Mouse (Mus musculus) MEL (cell line): ENCODE data around the gene Dhrs1. TPM values are rescaled to one million over a fixed set of nuclear protein-coding genes. Genes with fewer than 3 reads are reported as not detected.
A peak's percentile ranks its signal among the peaks of the same experiment; 100 is the strongest.

Experiments
- DNase-seq: peaks from one replicate; pipeline ENCODE4 v3.0.0; 2011; ENCODE audit warnings: low read depth, low spot score
- H3K27ac ChIP-seq: 2 replicates; pipeline ENCODE4 v1.5.1; 2012; ENCODE audit warnings: low read depth, mild to moderate bottlenecking, control low read depth, low read length, moderate library complexity; ENCODE audit not compliant: control insufficient read depth
- H3K27me3 ChIP-seq, 2 experiments: fragments of 150-350 bp in 1 of 2; sonication (generic) in 1 of 2; 2 replicates each; pipeline ENCODE4 v1.6.1; 2012; ENCODE audit warnings: low read length in 2 of 2, mild to moderate bottlenecking in 2 of 2, improper control_type of control experiment in 1 of 2, moderate library complexity in 1 of 2; ENCODE audit not compliant: insufficient read depth in 2 of 2, control insufficient read depth in 1 of 2
- H3K36me3 ChIP-seq, 2 experiments: 2 replicates each; pipeline ENCODE4 v1.6.1; 2012 to 2014; ENCODE audit warnings: low read length in 2 of 2, improper control_type of control experiment in 1 of 2, inconsistent platforms in 1 of 2, mild to moderate bottlenecking in 1 of 2; ENCODE audit not compliant: insufficient read depth in 2 of 2, control insufficient read depth in 1 of 2
- H3K4me1 ChIP-seq, 2 experiments: fragments of 150-350 bp in 1 of 2; sonication (generic) in 1 of 2; 2 replicates each; pipeline ENCODE4 v1.6.1; 2012; ENCODE audit warnings: low read length in 2 of 2, improper control_type of control experiment in 1 of 2, mild to moderate bottlenecking in 1 of 2; ENCODE audit not compliant: insufficient read depth in 2 of 2, control insufficient read depth in 1 of 2
- H3K4me3 ChIP-seq, 2 experiments: fragments of 150-350 bp in 1 of 2; sonication (generic) in 1 of 2; 2 replicates each; pipeline ENCODE4 v1.5.1; 2012; ENCODE audit warnings: low read depth in 2 of 2, low read length in 2 of 2, mild to moderate bottlenecking in 2 of 2, moderate library complexity in 2 of 2, control low read depth in 1 of 2, improper control_type of control experiment in 1 of 2; ENCODE audit not compliant: control insufficient read depth in 1 of 2, insufficient read depth in 1 of 2
- H3K79me2 ChIP-seq: 2 replicates; pipeline ENCODE4 v1.6.1; 2012; ENCODE audit warnings: mild to moderate bottlenecking, low read length, moderate library complexity; ENCODE audit not compliant: control insufficient read depth, poor library complexity, insufficient read depth
- H3K9ac ChIP-seq: 2 replicates; pipeline ENCODE4 v1.6.1; 2012; ENCODE audit warnings: low read depth, mild to moderate bottlenecking, control low read depth, low read length, moderate library complexity; ENCODE audit not compliant: control insufficient read depth, poor library complexity, severe bottlenecking
- H3K9me3 ChIP-seq: fragments of 150-350 bp; sonication (generic); replicated peaks from 2 replicates; pipeline ENCODE4 v1.6.1; 2012; ENCODE audit warnings: mild to moderate bottlenecking, low read length, improper control_type of control experiment, moderate library complexity; ENCODE audit not compliant: insufficient read depth
- BHLHE40 ChIP-seq: IDR thresholded peaks from 2 replicates; pipeline ENCODE4 v1.6.1; 2012; ENCODE audit warnings: low read depth, mild to moderate bottlenecking, inconsistent platforms, low read length, improper control_type of control experiment, borderline replicate concordance
- CHD1 ChIP-seq: IDR thresholded peaks from 2 replicates; pipeline ENCODE4 v1.6.1; 2012; ENCODE audit warnings: low read depth, mild to moderate bottlenecking, inconsistent platforms, low read length, improper control_type of control experiment
- CHD2 ChIP-seq: IDR thresholded peaks from 2 replicates; pipeline ENCODE4 v1.6.1; 2011; ENCODE audit warnings: low read length, improper control_type of control experiment
- CTCF ChIP-seq, 3 experiments: IDR thresholded peaks in 2 of 3; conservative IDR thresholded peaks in 1 of 3; 2 replicates each; pipeline ENCODE4 v1.5.1; 2011 to 2012; ENCODE audit warnings: low read length in 3 of 3, low read depth in 2 of 3, mild to moderate bottlenecking in 2 of 3, improper control_type of control experiment in 1 of 3, inconsistent platforms in 1 of 3, mixed read lengths in 1 of 3, moderate library complexity in 1 of 3; ENCODE audit not compliant: control insufficient read depth in 1 of 3, insufficient read depth in 1 of 3, poor library complexity in 1 of 3, severe bottlenecking in 1 of 3
- E2F4 ChIP-seq: IDR thresholded peaks from 2 replicates; pipeline ENCODE4 v1.6.1; 2011; ENCODE audit warnings: low read depth, low read length, improper control_type of control experiment, borderline replicate concordance
- ELF1 ChIP-seq: IDR thresholded peaks from 2 replicates; pipeline ENCODE4 v1.6.1; 2014; ENCODE audit warnings: low read depth, mild to moderate bottlenecking, inconsistent platforms, low read length, improper control_type of control experiment, moderate library complexity
- EP300 ChIP-seq, 2 experiments: IDR thresholded peaks; 2 replicates each; pipeline ENCODE4 v1.6.1; 2011; ENCODE audit warnings: improper control_type of control experiment in 2 of 2, low read length in 2 of 2, low read depth in 1 of 2, mild to moderate bottlenecking in 1 of 2
- ETS1 ChIP-seq: IDR thresholded peaks from 2 replicates; pipeline ENCODE4 v1.6.1; 2012; ENCODE audit warnings: low read depth, mild to moderate bottlenecking, inconsistent platforms, low read length, improper control_type of control experiment, moderate library complexity
- GABPA ChIP-seq: IDR thresholded peaks from 2 replicates; pipeline ENCODE4 v1.6.1; 2012; ENCODE audit warnings: low read depth, mild to moderate bottlenecking, inconsistent platforms, low read length, improper control_type of control experiment, moderate library complexity
- GATA1 ChIP-seq: IDR thresholded peaks from 2 replicates; pipeline ENCODE4 v1.6.1; 2011; ENCODE audit warnings: low read depth, low read length, improper control_type of control experiment
- HCFC1 ChIP-seq: IDR thresholded peaks from 2 replicates; pipeline ENCODE4 v1.6.1; 2012; ENCODE audit warnings: low read depth, mild to moderate bottlenecking, inconsistent platforms, low read length, improper control_type of control experiment, moderate library complexity
- JUND ChIP-seq: IDR thresholded peaks from 2 replicates; pipeline ENCODE4 v1.6.1; 2011; ENCODE audit warnings: low read depth, mild to moderate bottlenecking, improper control_type of control experiment, low read length
- KAT2A ChIP-seq: conservative IDR thresholded peaks from 2 replicates; pipeline ENCODE4 v1.6.1; 2012; ENCODE audit warnings: low read depth, low read length, improper control_type of control experiment, inconsistent platforms
- MAFK ChIP-seq: IDR thresholded peaks from 2 replicates; pipeline ENCODE4 v1.6.1; 2011; ENCODE audit warnings: low read depth, mild to moderate bottlenecking, low read length, improper control_type of control experiment, borderline replicate concordance
- MAX ChIP-seq: IDR thresholded peaks from 2 replicates; pipeline ENCODE4 v1.6.1; 2011; ENCODE audit warnings: low read length, improper control_type of control experiment
- MAZ ChIP-seq: IDR thresholded peaks from 2 replicates; pipeline ENCODE4 v1.6.1; 2012; ENCODE audit warnings: low read depth, mild to moderate bottlenecking, inconsistent platforms, low read length, improper control_type of control experiment
- MEF2A ChIP-seq: IDR thresholded peaks from 2 replicates; pipeline ENCODE4 v1.6.1; 2014; ENCODE audit warnings: low read depth, mild to moderate bottlenecking, inconsistent platforms, low read length, improper control_type of control experiment; ENCODE audit not compliant: poor library complexity, insufficient replicate concordance, severe bottlenecking; ENCODE audit errors: extremely low read depth
- MXI1 ChIP-seq: IDR thresholded peaks from 2 replicates; pipeline ENCODE4 v1.6.1; 2011; ENCODE audit warnings: mild to moderate bottlenecking, low read depth, low read length, improper control_type of control experiment
- MYB ChIP-seq: IDR thresholded peaks from 2 replicates; pipeline ENCODE4 v1.6.1; 2011; ENCODE audit warnings: mild to moderate bottlenecking, low read depth, low read length, improper control_type of control experiment
- MYC ChIP-seq: IDR thresholded peaks from 2 replicates; pipeline ENCODE4 v1.6.1; 2011; ENCODE audit warnings: low read depth, mild to moderate bottlenecking, low read length, improper control_type of control experiment, moderate library complexity
- NRF1 ChIP-seq: IDR thresholded peaks from 2 replicates; pipeline ENCODE4 v1.6.1; 2014; ENCODE audit warnings: low read depth, mild to moderate bottlenecking, inconsistent platforms, low read length, improper control_type of control experiment, moderate library complexity; ENCODE audit not compliant: poor library complexity, insufficient read depth, severe bottlenecking
- POLR2A ChIP-seq, 2 experiments: IDR thresholded peaks; 2 replicates each; pipeline ENCODE4 v1.6.1; 2011 to 2012; ENCODE audit warnings: low read length in 2 of 2, mild to moderate bottlenecking in 2 of 2, control low read depth in 1 of 2, improper control_type of control experiment in 1 of 2, low read depth in 1 of 2, moderate library complexity in 1 of 2; ENCODE audit not compliant: control insufficient read depth in 1 of 2, insufficient read depth in 1 of 2, poor library complexity in 1 of 2
- POLR2AphosphoS5 ChIP-seq: IDR thresholded peaks from 2 replicates; pipeline ENCODE4 v1.6.1; 2012; ENCODE audit warnings: low read depth, borderline replicate concordance, mild to moderate bottlenecking, inconsistent platforms, low read length, moderate library complexity, mixed read lengths
- RAD21 ChIP-seq: IDR thresholded peaks from 2 replicates; pipeline ENCODE4 v1.6.1; 2011; ENCODE audit warnings: mild to moderate bottlenecking, low read depth, low read length, improper control_type of control experiment
- RCOR1 ChIP-seq: IDR thresholded peaks from 2 replicates; pipeline ENCODE4 v1.6.1; 2012; ENCODE audit warnings: low read depth, mild to moderate bottlenecking, inconsistent platforms, low read length, improper control_type of control experiment
- SIN3A ChIP-seq: IDR thresholded peaks from 2 replicates; pipeline ENCODE4 v1.6.1; 2012; ENCODE audit warnings: low read length, improper control_type of control experiment, inconsistent platforms
- SMC3 ChIP-seq: IDR thresholded peaks from 2 replicates; pipeline ENCODE4 v1.6.1; 2011; ENCODE audit warnings: low read depth, low read length, improper control_type of control experiment
- TAL1 ChIP-seq: IDR thresholded peaks from 2 replicates; pipeline ENCODE4 v1.6.1; 2012; ENCODE audit warnings: mild to moderate bottlenecking, inconsistent platforms, low read length, moderate library complexity, mixed read lengths
- TBP ChIP-seq: IDR thresholded peaks from 2 replicates; pipeline ENCODE4 v1.8.0; 2011; ENCODE audit warnings: low read depth, low read length, improper control_type of control experiment
- TCF12 ChIP-seq: IDR thresholded peaks from 2 replicates; pipeline ENCODE4 v1.6.1; 2014; ENCODE audit warnings: low read depth, mild to moderate bottlenecking, inconsistent platforms, low read length, improper control_type of control experiment, moderate library complexity
- UBTF ChIP-seq: IDR thresholded peaks from 2 replicates; pipeline ENCODE4 v1.6.1; 2012; ENCODE audit warnings: low read depth, mild to moderate bottlenecking, inconsistent platforms, low read length, improper control_type of control experiment, moderate library complexity, borderline replicate concordance; ENCODE audit not compliant: insufficient read depth
- USF1 ChIP-seq: IDR thresholded peaks from 2 replicates; pipeline ENCODE4 v1.6.1; 2014; ENCODE audit warnings: low read depth, mild to moderate bottlenecking, inconsistent platforms, low read length, improper control_type of control experiment, moderate library complexity
- USF2 ChIP-seq, 2 experiments: IDR thresholded peaks; 2 replicates each; pipeline ENCODE4 v1.6.1; 2011 to 2012; ENCODE audit warnings: improper control_type of control experiment in 2 of 2, low read length in 2 of 2, borderline replicate concordance in 1 of 2, inconsistent platforms in 1 of 2, low read depth in 1 of 2, mild to moderate bottlenecking in 1 of 2; ENCODE audit not compliant: insufficient read depth in 1 of 2
- ZC3H11A ChIP-seq: IDR thresholded peaks from 2 replicates; pipeline ENCODE4 v1.6.1; 2012; ENCODE audit warnings: low read depth, mild to moderate bottlenecking, inconsistent platforms, low read length, improper control_type of control experiment
- ZKSCAN1 ChIP-seq: IDR thresholded peaks from 2 replicates; pipeline ENCODE4 v1.6.1; 2012; ENCODE audit warnings: low read depth, mild to moderate bottlenecking, inconsistent platforms, low read length, improper control_type of control experiment, moderate library complexity
- ZMIZ1 ChIP-seq: IDR thresholded peaks from 2 replicates; pipeline ENCODE4 v1.6.1; 2012; ENCODE audit warnings: low read depth, mild to moderate bottlenecking, inconsistent platforms, low read length, improper control_type of control experiment, moderate library complexity
- polyA plus RNA-seq, 2 experiments: library from polyadenylated mRNA; stranded (reverse) in 1 of 2; unstranded in 1 of 2; fragments of >175 nt in 1 of 2; fragments of >200 nt in 1 of 2; gene quantifications; 2 replicates each; pipeline versions ENCODE4 v1.2.1 to v1.2.4; 2012; ENCODE audit warnings: low replicate concordance in 2 of 2, low read depth in 1 of 2; ENCODE audit not compliant: insufficient read length in 2 of 2, insufficient read depth in 1 of 2, missing spikeins in 1 of 2
- total RNA-seq: library from RNA; depleted of rRNA; stranded (reverse); fragments of 300-350 nt; gene quantifications from 2 replicates; pipeline ENCODE4 v1.2.3, GENCODE M21; 2012

Dhrs1 gene
- total and polyA plus RNA-seq, 3 experiments: 20.0 to 48.8 TPM; not detected in 1

- Histone ChIP-seq H3K27ac (peak overlapping the region; percentile 38; the same call in 1 of the 2 replicates), H3K4me1 (peaks cover 19 to 28% of the 10 kb centered on the region in 2 experiments)
- TF ChIP-seq KAT2A: no peak
- no peak for TF ChIP-seq GABPA
- TF ChIP-seq RAD21: no peak
- TF ChIP-seq NRF1: 0 out of 2 replicates have a peak, but pooled peaks have one; percentile 17
- TF ChIP-seq TAL1: peak; percentile 80
- 0 out of 2 replicates have a peak, but pooled peaks have one; percentile 15 for TF ChIP-seq SMC3
- TF ChIP-seq POLR2A (IDR thresholded peaks at IDR 0.05; ENCODE audit: control insufficient read depth in 1 of 2, insufficient read depth in 1 of 2, low read depth in 1 of 2, low read length in 2 of 2, poor library complexity in 1 of 2): no peak
- no peak for TF ChIP-seq CHD2
- TF ChIP-seq MAX: peak; percentile 73
- TF ChIP-seq TBP: no peak
- TF ChIP-seq BHLHE40: peak; percentile 58; the same call in 1 of the 2 replicates
- no peak for TF ChIP-seq MEF2A
- TF ChIP-seq GATA1: peak; percentile 57
- TF ChIP-seq JUND: 0 out of 2 replicates have a peak, but pooled peaks have one; percentile 39
- TF ChIP-seq POLR2AphosphoS5: no peak
- peak; percentile 96 for TF ChIP-seq ETS1
- TF ChIP-seq CTCF (IDR thresholded peaks at IDR 0.05 in 2 of 3, conservative IDR thresholded peaks at IDR 0.05 in 1 of 3; ENCODE audit: control insufficient read depth in 1 of 3, insufficient read depth in 1 of 3, low read depth in 2 of 3, low read length in 3 of 3, poor library complexity in 1 of 3, severe bottlenecking in 1 of 3): no peak
- peak in 1 of 2 experiments; percentile 59; a peak in 2 of 4 replicates for TF ChIP-seq EP300 (IDR thresholded peaks at IDR 0.05; ENCODE audit: low read depth in 1 of 2, low read length in 2 of 2)
- no peak for TF ChIP-seq USF2 (IDR thresholded peaks at IDR 0.05; ENCODE audit: borderline replicate concordance in 1 of 2, insufficient read depth in 1 of 2, low read depth in 1 of 2, low read length in 2 of 2)
- no peak for TF ChIP-seq ZKSCAN1
- no peak for TF ChIP-seq USF1
- peak; percentile 60 for TF ChIP-seq MXI1
- peak; percentile 76; the same call in 1 of the 2 replicates for TF ChIP-seq MYC
- TF ChIP-seq HCFC1: no peak
- peak; percentile 59; the same call in 1 of the 2 replicates for TF ChIP-seq RCOR1
- no peak for TF ChIP-seq MYB
- 0 out of 2 replicates have a peak, but pooled peaks have one; percentile 3 for TF ChIP-seq MAFK
- no peak for TF ChIP-seq ZMIZ1
- TF ChIP-seq UBTF: no peak
- 0 out of 2 replicates have a peak, but pooled peaks have one; percentile 12 for TF ChIP-seq ZC3H11A
- TF ChIP-seq MAZ: peak; percentile 71; the same call in 1 of the 2 replicates
- 0 out of 2 replicates have a peak, but pooled peaks have one; percentile 39 for TF ChIP-seq ELF1
- peak; percentile 90 for TF ChIP-seq TCF12
- peak; percentile 64; the same call in 1 of the 2 replicates for TF ChIP-seq SIN3A
- TF ChIP-seq E2F4: no peak
- TF ChIP-seq CHD1: no peak
Measured at GRCm38 (mm10) chr14:55724411-55724871, 21.0 kb downstream of the Dhrs1 start.

More at GRCm38 (mm10) chr14:55724411-55724871, 21.0 kb downstream of the Dhrs1 start:
- Histone ChIP-seq H3K27me3 (no peaks in the 10 kb centered on the region), H3K9me3 (no peaks in the 10 kb centered on the region), H3K36me3 (peaks cover 0 to 27% of the 10 kb centered on the region in 2 experiments; a peak in 2 of 4 replicates), H3K4me3 (no peak overlapping the region; a peak in 1 of 4 replicates), H3K9ac (no peak overlapping the region), H3K79me2 (peaks cover 2% of the 10 kb centered on the region; the same call in 1 of the 2 replicates)
- DNase-seq: peak; percentile 83
